Mouse (Mus musculus) left cerebral cortex, adult 8-10 months (tissue): ENCODE results near the gene Shprh. TPM values are rescaled to one million over a fixed set of nuclear protein-coding genes. Genes with fewer than 3 reads are reported as not detected.
"Not testable (repeated sequence)": the region's sequence is repeated elsewhere in the genome, so short reads cannot be mapped to it uniquely, and the experiment has no call there.

ENCODE experiments used
- DNase-seq, 2 experiments: peaks; one replicate each; pipeline ENCODE4 v3.0.0; 2022; ENCODE audit warnings: low spot score in 2 of 2
- total RNA-seq, 4 experiments: library from RNA; stranded (reverse); gene quantifications; 2 replicates each; pipeline ENCODE4 v1.2.4; 2022

The Shprh gene
- total RNA-seq, 4 experiments from 2014 or later = 33.4 to 42.3 (median 35.9) TPM

GRCm38 (mm10) chr10:11242988-11243387 is 93.8 kb downstream of the Shprh start:
- not testable (repeated sequence) for DNase-seq

GRCm38 (mm10) chr10:11248210-11248609 is 99.0 kb downstream of the Shprh start:
- DNase-seq = no peak

- DNase-seq = no peak
These were observed 101.2 kb downstream of the Shprh start for GRCm38 (mm10) chr10:11250247-11250997.

- not testable (repeated sequence) for DNase-seq
These were observed 104.4 kb downstream of the Shprh start for GRCm38 (mm10) chr10:11253581-11253980.

GRCm38 (mm10) chr10:11260119-11260518 is 110.9 kb downstream of the Shprh start:
- no peak for DNase-seq

GRCm38 (mm10) chr10:11262292-11262691 is 113.1 kb downstream of the Shprh start:
- not testable (repeated sequence) for DNase-seq

GRCm38 (mm10) chr10:11263795-11264194 is 114.6 kb downstream of the Shprh start:
- not testable (repeated sequence) for DNase-seq

Other genes starting within 250 kb of the Shprh start
- 10 to 100 TPM; 40.9 to 46.7 (median 43.6) TPM for gene Grm1, start 67.1 kb upstream of the Shprh start, total RNA-seq
- 10 to 100 TPM; 11.0 to 14.1 (median 12.2) TPM for gene Fbxo30, start 131.9 kb downstream of the Shprh start, total RNA-seq
- 10 to 100 TPM; 38.7 to 42.8 (median 40.1) TPM for gene Epm2a, start 194.0 kb downstream of the Shprh start, total RNA-seq